Mouse (Mus musculus) urinary bladder, postnatal 10 days (tissue): ENCODE results near the gene Pick1.
A peak's percentile ranks its signal among the peaks of the same experiment; 100 is the strongest.
"Not testable (repeated sequence)": the region's sequence is repeated elsewhere in the genome, so short reads cannot be mapped to it uniquely, and the experiment has no call there.

Experiments
- DNase-seq: peaks from one replicate; pipeline ENCODE4 v3.0.0; 2022; ENCODE audit warnings: low spot score

Gene Pick1

DNA sequence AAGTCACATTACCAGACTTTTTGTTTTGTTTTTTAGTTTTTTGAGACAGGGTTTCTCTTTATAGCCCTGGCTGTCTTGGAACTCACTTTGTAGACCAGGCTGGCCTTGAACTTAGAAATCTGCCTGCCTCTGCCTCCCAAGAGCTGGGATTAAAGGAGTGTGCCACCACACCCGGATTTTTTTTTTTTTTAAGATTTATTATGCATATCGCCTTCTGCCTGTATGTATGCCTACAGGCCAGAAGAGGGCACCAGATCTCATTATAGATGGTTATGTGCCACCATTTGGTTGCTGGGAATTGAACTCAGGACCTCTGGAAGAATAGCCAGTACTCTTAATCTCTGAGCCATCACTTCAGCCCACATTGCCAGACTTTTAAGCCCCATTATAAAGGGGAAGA lies 3.2 kb upstream of the Pick1 start:
- not testable (repeated sequence) for DNase-seq

DNA sequence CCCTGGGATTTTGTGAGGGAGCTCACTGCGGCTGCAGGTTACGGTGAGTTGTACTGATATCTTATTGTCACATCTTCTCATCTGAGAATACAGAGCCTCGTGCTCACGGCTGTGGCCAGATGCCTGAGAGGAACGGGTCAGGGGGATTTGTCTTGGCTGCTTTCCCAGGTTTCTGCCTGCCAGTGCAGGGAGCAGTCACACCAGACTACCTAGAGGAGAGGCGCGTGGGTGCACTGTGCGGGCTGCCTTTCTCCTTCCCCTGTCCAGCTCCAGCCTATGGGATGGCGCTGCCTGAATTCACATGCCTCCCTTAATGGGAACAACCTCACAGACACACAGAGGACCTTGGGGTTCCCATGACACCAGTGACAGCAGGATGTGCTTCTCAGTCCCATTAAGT lies 6.3 kb downstream of the Pick1 start:
- no peak for DNase-seq

DNA sequence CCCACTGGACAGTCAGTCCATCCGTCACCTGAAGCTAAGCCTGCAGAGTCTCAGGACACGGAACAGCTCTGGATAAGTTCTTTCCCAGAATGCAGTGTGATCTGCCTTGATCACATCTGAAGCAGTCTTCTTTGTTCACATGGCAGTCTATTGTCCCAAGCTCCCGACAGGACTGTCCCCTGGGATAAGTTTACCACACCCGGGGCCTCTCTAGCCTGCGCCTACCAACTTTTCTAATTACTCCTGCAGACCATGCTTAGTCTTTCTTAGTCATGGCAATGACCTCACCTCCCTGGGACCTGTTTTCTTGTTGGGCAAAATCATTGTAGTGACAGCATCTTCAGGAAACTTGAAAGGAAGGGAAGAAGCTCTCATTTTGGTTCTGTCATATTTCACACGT lies 9.1 kb downstream of the Pick1 start:
- no peak for DNase-seq

DNA sequence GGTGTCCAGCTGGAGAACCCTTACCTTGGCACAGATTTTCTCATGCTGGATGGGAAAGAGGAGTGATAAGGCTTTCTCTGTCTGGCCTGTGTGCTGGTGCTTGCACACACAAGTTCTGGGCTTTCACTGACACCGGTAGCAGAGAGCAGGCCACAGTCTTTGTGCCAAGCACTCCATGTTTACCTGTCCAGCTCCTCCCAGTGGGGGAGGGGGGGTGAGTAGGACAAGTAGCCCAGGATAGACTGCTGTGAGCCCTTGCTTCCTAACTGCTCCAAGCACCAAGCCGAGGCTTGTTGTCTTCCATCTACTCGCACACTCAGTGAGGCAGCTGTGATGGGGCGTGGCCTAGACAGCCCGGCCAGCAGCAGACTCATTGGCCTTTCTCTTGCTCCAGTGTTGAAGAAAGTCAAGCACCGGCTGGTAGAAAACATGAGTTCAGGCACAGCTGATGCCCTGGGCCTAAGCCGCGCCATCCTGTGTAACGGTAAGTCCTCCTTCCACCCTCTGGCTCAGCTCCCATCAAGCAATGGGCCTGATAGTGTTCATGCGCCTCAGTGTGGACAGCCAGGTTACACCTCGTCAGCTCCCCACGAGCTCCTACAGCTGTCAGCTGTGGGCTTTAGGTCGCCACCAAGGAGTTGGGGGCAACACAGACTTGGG lies 13.7 kb downstream of the Pick1 start:
- DNase-seq = no peak

DNA sequence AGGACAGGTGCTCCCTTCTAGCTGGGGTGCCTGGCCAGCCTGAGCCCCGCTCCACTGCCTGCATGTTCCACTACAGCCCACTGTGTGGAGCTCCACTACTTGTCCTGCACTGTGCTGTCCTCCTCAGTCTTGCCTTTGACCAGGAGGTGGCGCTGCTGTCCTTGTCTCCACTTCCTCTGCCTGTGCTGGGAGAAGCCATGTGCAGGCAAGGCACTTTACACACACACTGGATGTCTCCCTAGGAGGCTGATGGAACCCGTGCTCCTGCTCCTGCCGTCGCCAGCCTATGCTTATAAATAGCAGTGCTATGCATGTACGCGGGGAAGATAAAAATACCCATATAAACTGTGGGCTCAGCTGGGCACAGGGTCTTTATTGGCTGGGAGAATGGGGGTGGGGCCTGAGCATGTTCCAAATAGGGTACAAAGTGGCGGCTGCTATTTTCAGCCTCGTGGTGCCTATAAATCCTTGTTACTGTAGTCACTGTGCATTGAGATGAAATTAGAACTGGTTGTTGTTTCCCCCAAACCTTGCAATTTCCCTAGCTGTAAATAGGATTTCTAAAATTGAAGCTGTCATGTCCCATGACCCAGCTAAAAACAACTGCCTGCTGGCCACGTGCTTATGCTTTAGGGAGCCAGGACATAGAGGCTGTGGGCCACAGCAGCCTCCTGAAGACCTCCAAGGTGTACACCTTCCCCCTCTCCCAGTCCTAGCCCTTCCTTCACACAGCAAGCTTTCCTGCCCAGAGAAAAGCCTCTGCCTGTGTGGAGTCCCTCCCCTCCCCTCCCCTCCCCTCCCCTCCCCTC lies 14.5 kb downstream of the Pick1 start:
- DNase-seq = peak; percentile 87

DNA sequence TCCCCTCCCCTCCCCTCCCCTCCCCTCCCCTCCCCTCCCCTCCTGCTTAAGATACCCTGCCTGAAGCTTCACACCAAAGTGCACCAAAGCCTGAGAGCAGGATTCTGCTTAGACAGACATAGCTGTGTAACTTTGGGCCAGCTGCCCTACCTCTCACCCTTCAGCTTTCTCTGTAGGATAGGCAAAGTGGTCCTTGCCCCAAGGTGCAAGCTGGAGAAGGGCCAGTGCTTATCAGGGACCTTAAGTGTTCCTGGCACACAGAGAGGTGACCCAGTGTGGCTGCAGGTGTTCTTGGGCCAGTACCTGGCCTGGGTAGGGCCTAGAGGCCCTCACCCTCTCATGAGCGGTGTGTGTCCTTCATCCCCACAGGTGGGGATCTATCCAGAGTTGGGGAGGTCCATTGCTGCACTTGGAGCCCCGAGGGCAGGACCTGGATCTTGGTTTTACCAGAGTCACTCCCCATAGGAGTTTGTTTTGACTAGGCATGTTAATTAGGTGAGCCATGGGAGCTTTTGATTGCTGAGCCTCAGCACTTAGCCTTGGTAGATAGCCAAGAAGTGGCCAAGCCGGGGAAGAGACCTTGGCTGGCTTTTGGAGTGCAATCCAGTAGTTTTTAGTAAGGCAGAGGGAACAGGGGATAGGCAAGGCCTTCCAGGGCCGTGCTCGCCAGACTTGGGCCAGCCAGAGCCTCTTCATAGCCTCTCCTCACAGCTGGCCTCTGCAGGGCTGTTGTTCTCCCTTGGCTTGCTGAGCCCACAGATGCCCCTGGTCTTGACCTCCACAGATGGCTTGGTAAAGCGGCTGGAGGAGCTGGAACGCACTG lies 15.3 kb downstream of the Pick1 start:
- DNase-seq = no peak

DNA sequence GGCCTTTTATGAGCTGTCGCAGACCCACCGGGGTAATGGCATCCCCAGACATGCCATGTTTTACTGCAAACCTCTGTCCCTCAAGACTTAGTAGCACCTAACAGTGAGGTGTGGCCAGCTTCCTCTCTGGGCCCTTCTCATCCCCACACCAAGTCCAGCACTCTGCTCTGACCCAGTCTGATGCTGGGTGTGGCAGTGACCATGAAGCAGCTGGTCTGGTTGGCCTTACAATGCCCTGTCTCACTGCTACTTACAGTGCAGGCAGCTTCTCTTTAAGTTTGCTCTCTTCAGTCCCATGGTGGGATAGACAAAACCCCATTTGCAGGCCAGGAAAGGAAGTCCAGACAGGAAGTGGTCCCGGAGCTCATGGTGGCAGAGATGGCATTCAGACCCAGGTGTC lies 16.3 kb downstream of the Pick1 start:
- no peak for DNase-seq

DNA sequence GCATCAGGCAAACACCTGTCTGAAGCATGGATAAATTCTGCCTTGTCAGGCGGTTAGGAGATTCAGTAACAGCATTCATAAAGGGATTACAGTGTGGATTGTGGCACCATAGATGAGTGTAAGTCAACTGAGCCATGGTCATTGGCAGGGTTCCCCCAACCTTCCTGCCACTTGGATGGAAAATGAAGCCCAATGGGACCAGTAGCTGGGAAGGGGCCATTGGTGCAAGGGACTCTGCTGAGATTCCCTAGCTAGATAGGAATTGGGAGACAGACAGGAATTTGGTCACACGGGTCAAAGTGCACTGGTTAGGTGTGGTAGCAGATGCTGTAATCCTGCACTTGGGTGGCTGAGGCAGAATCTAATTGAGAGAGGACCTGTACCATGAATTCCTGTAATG lies 21.3 kb downstream of the Pick1 start:
- DNase-seq = no peak

DNA sequence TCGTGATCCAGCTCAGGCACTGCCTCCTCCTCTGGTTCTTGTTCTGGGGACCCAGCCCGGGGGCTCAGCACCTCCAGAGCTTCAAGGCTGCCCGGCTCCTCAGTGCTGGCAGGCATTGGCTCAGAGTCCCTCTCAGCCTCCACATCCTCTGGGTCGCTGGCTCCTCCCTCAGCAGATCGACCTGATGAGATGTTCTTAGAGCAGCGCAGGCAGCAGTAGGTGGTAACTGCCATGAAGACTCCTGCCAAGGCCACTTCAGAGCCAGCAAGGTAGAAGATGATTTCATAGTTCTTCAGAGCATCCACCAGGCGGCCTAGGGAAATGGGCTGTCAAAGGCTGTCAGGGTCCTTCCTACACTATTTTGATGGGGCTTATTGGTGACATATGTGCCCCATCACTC lies 22.2 kb downstream of the Pick1 start:
- no peak for DNase-seq

DNA sequence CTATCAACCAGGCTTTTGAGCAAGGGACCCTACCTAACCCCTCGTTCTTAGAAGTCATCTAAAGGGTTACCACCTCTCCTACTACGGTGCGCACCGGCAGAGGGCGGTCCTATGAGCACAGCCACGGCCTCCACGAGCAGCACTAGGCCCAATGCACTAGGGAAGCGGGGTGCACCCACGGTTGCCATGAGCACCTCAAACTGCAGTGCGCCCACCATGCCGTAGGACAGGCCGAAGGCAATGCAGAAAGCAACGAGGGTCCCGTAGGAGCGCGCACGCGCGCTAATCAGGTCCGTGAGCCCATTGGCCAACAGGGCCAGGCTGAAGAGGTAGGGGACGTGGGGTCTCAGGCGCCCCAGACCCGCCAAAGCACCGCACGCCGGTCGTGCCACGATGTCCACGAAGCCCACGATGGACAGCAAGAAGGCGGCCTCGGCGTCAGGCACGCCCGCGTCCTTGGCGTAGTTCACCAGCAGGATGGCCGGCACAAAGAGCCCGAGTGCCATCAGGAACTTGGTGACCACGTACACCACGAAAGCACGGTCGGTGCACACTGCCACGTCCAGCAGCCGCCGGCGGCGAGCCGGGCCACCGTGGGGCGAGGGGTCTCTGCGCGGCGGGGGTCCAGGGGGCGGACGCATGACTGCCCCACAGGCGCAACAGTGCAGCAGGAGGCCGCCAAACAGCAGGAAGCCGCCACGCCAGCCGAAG lies 23.0 kb downstream of the Pick1 start:
- no peak for DNase-seq

DNA sequence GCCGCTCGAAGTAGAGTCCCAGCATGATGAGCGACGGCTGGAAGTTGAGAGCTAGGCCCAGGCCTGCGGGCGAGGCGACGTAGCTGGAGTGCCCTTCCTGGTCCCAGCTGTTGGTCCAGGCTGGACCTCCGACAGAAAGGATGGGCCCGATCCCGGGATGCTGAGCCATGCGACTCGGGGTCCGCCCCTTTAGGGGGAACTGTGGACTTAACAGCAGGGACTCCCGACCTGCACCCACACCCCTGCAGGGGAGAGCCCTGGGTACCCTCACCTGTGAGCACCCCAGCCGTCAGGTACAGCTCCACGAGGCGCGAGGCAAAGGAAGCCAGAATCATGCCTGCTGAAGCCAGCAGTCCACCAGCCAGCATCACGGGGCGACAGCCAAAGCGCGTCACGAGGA lies 23.6 kb downstream of the Pick1 start:
- no peak for DNase-seq

DNA sequence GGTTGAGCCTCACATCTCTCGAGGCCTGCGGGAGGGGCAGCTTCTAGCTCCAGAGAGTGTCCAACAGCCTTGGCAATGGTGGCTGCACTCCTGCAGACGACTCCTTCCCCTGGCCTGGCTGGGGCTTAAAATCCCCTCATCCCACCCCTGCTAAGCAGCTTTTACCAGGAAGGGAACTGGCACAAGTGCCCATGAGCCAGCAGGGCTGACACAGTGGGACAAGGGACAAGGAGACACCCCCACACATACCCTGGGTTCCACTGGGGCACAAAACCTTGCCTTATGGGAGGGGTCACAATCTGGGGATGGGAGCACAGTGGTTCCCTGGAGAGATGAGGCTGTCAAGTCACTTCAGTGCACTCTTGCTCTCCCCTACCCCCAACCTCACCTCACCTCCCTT lies 25.7 kb downstream of the Pick1 start, which contains the start of gene Slc16a8:
Gene Slc16a8 (minus strand): TSS at position 101 of the 400 bp plus-strand sequence.
- no peak for DNase-seq

DNA sequence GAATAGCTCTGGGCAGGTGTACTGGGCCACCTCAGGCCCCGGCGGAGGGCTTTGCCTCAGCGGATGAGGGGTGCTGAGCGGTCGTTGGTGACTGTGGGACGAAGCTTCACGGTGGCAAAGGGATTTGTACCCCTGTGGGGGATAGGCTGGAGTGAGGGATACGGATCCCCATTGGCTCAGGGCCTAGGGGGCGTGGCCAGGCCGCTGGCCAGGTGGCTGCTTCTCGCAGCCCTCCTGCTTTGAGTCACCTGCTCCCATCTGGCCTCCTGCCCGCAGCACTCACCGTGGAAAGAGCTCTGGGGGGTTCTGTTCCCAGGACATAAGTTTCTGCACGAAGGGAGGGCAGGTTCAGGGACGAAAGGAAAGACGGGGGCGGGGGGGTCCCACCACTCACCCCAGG lies 29.5 kb downstream of the Pick1 start:
- no peak for DNase-seq

DNA sequence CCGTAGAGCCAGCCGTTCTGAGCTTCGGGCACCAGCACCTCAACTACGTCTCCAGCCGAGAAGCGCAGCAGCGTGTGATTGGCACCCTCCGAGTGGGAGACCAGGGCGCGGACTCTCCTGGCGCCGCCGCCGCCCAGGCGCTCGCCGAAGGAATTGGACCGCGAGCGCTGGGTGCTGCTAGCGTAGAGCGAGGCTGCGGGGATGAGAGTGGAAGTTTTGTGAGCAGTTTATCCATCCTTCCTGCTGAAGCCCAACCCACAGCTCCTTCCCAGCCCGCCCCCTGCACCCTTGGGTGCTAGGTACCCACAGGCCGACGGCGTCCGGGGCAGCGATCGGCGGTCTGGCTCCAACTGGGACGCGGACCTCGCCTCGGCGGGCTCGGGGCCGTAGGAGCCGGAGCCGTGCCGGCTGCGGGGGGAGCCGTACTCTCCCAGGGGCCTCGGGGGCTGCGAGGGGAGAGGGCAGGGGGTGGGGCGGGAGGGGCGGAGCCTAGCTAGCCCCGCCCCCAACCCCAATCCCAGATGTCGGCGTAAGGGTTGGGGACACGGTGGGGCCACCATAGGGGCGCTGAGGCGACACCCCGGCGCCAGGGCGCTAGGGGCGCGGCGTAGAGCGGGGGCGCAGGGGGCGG lies 32.2 kb downstream of the Pick1 start:
- DNase-seq = no peak

DNA sequence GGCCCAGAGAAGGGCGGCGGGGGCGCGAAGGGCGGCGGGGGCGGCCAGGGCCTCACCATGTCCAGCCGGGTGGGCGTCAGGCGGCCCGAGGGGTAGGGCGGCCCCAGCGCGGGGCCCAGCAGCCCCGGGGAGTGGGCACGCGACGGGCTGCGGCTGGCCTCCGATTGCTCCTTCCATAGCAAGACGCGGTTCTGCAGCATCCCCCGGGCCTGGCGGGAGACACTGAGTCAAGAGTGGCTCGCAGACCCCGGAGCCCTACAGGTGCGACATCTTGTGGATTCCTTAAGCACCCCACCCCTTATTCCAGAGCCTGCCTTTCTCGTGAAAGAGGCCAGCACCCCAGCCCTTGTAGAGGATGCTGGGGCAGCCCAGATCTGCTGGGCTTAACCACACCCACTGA lies 32.8 kb downstream of the Pick1 start:
- no peak for DNase-seq

DNA sequence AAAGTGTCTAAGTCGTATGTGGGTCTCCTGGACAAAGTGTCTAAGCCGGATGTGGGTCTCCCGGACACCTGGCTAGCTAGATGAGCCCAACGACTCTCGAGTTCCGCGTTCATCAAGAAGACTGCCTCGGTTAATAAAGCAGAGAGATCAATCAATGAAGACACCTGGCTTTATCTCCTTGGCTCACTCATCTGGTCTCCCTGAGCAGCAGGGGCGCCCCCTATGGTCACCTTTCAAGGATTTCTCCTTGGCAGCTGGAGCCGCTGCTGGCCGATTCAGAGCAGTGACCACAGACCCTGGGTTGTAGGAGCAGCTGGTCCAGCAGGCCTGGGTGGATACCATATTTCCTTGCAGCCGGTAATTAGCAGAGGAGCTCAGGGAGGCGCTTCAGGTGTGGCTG lies 33.4 kb downstream of the Pick1 start:
- DNase-seq = no peak

DNA sequence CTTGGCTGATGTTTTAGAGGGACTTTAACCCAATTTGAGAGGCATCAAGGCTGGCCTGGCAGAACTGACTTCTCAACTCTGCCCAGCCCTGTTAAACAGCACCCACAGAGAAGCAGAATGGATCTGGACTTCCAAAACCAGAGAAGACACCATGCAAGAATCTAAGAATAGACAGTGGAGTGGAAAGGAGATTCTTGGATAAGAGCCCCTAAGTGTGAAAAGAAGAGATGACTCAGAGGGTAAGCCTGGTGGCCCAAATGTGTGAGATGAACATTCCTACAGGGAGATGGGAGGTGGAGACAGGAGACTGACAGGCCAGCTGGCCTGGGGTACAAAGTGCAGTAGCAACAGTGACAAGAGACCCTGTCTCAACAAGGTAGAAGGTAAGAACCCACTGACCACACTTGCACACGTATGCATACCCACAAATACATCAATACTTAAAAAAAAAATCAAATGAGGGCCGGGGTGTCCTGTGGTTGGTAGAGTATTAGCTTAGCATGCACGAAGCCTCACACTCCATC lies 33.9 kb downstream of the Pick1 start:
- no peak for DNase-seq

DNA sequence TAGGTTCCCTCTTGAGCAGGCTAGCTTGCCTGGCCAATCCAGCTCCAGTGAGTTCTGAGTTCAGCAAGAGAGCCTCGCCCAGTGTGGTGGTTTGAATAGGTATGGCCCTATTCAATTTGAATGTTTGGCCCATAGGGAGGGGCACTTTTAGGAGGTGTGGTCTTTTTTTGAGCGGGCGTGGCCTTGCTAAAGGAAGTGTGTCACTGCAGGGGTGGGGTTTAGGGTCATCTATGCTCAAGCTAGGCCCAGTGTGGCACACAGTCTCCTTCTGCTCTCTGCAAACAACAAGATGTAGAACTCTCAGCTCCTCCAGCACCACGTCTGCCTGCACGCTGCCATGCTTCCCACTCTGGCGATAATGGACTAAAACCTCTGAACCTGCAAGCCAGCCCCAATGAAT lies 34.8 kb downstream of the Pick1 start:
- DNase-seq = no peak

DNA sequence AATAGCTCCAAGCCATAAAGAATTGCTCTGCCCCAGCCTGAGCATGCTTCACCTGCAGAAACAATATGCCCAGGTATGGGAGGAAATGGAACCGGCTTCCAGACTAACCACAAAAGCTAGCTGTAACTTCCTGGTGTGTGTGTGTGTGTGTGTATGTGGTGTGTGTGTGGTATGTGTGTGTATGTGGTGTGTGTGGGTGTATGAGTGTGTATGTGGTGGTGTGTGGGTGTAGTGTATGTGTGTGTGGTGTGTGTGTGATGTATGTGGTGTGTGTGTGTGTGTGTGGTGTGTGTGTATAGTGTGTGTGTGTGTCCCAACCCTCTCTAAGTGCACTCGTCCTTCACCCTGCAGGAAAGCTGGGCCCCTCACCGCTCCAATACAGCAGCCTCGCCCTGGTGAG lies 36.4 kb downstream of the Pick1 start:
- no peak for DNase-seq

DNA sequence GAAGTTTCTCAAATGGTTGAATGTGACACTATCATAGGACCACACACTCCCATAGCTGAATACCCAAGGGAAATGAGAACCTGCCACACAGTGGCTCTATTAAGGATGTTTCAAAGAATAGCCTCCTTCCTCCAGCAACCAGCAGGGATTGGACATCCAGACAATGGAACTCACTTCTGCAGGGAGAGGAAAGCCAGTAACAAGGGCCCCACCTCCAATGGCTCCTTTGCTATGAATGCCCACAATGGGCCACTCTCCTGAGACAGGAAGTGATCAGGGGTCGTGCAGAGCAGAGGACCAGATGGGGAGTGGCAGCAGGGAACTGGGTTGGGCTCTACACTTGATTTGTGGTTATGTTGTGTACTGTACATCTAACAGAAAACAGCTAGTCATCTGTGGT lies 39.5 kb downstream of the Pick1 start:
- DNase-seq = no peak

DNA sequence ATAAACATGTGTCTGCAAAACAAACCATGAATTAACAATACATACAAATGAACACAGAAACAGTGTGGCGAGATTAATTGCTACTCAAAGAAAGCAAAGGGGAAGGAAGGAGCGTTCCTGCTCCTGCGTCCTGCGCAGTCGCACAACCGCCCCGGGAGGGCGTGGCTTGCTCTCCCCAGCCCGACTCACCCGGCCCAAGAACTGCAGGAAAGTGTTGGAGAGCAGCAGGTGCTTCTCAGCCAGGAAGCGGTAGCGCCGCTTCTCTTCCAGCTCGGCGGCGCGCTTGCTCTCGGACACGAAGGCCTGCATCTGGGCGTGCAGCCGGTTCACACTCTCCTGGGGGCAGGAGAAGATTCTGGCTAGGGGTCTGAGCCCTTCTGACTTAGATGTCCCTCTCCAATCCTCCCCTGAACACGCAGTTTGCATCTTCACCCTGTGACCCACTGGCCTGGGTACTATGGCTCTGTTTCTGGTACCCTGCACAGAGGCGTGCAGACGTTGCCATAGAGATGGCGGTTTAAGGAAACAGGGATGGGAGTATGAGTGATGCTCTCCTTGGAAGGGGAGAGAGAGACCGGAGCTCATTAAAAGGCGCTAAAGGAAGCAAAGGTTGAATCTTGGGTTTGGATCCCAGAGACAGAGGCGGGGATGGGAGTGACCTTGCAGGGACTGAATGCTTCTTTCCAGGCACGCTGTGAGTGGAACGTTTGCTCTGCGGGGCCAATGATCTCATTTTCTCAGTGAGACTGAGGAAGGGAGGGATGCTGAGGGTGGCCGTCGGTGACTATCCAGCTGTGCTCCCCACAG lies 41.5 kb downstream of the Pick1 start:
- DNase-seq = no peak
